ENCODE assay signal across 8 mouse cellular contexts in genomic region chr4:150098880-150099279, GRCm38 (mm10). TPM values are rescaled to one million over a fixed set of nuclear protein-coding genes. Genes with fewer than 3 reads are reported as not detected.
DNase-seq lines count a peak whose midpoint lies in the region; ATAC-seq and TF ChIP-seq lines count a peak whose summit lies in the region.

No protein-coding gene starts in this region.

- ATAC-seq in intestine, postnatal 0 days, result 0 out of 2 replicates have a peak, but pooled peaks have one; percentile 25
- ATAC-seq in intestine, embryonic 16.5 days, result no peak
- peak; percentile 35; the same call in 1 of the 2 replicates for ATAC-seq in embryonic facial prominence, embryonic 14.5 days (ENCODE audit: low read depth)

- DNase-seq in embryonic facial prominence, embryonic 14.5 days (ENCODE audit: low spot score), result peak; percentile 80
- peak; percentile 68 to 84 for DNase-seq in heart, postnatal 14 days
- DNase-seq in layer of hippocampus, postnatal 10 days (ENCODE audit: low spot score in 2 of 2), result peak; percentile 58 to 74
- peak; percentile 52 for DNase-seq in right cerebral cortex, postnatal 4 days

- H3K9me3 ChIP-seq in intestine, postnatal 0 days (ENCODE audit: control insufficient read depth), result no peaks in the 10 kb centered on the region
- no peaks in the 10 kb centered on the region for H3K9me3 ChIP-seq in intestine, embryonic 16.5 days (ENCODE audit: control insufficient read depth, low read length)
- no peaks in the 10 kb centered on the region for H3K9me3 ChIP-seq in embryonic facial prominence, embryonic 14.5 days (ENCODE audit: control insufficient read depth, low read length)
- H3K9me3 ChIP-seq in megakaryocyte, embryonic 14.5 days, result peaks cover 12% of the 10 kb centered on the region; the same call in 1 of the 2 replicates

- no peak overlapping the region for H3K4me3 ChIP-seq in intestine, postnatal 0 days (ENCODE audit: low read depth, low read length)
- H3K4me3 ChIP-seq in intestine, embryonic 16.5 days (ENCODE audit: low read length), result no peak overlapping the region
- H3K4me3 ChIP-seq in bone marrow, adult 2 months (replicated peaks; ENCODE audit: control insufficient read depth, low read depth, low read length), result no peak overlapping the region
- H3K4me3 ChIP-seq in embryonic facial prominence, embryonic 14.5 days (ENCODE audit: low read depth, low read length), result no peak overlapping the region
- H3K4me3 ChIP-seq in megakaryocyte, embryonic 14.5 days (replicated peaks), result peak overlapping the region; percentile 50

- no peak overlapping the region for H3K9ac ChIP-seq in intestine, postnatal 0 days (ENCODE audit: low read depth, low read length)
- no peak overlapping the region for H3K9ac ChIP-seq in intestine, embryonic 16.5 days (ENCODE audit: low read depth, low read length)
- no peak overlapping the region for H3K9ac ChIP-seq in embryonic facial prominence, embryonic 14.5 days (ENCODE audit: low read depth, low read length)

- TF ChIP-seq CTCF in intestine, postnatal 0 days (IDR thresholded peaks at IDR 0.05; ENCODE audit: low read depth), result peak; percentile 100
- peak; percentile 87 for TF ChIP-seq CTCF in bone marrow, adult 2 months (IDR thresholded peaks at IDR 0.05; ENCODE audit: control insufficient read depth, insufficient read depth, low read length)

- TF ChIP-seq POLR2A in bone marrow, adult 2 months (IDR thresholded peaks at IDR 0.05; ENCODE audit: borderline replicate concordance, control insufficient read depth, low read depth, low read length), result no peak

- 20% methylated on average over 10 of the region's 10 CpGs for WGBS in intestine, postnatal 0 days
- 17% methylated on average over 10 of the region's 10 CpGs for WGBS in intestine, embryonic 16.5 days
- 20% methylated on average over 10 of the region's 10 CpGs for WGBS in bone marrow, adult 2 months
- 14% methylated on average over 10 of the region's 10 CpGs for WGBS in embryonic facial prominence, embryonic 14.5 days

- no peak overlapping the region for H3K27ac ChIP-seq in intestine, postnatal 0 days (ENCODE audit: low read depth, low read length)
- H3K27ac ChIP-seq in intestine, embryonic 16.5 days (ENCODE audit: low read length), result no peak overlapping the region
- no peak overlapping the region for H3K27ac ChIP-seq in bone marrow, adult 2 months (ENCODE audit: control insufficient read depth, insufficient read depth, low read depth, low read length, poor library complexity)
- no peak overlapping the region for H3K27ac ChIP-seq in embryonic facial prominence, embryonic 14.5 days (replicated peaks; ENCODE audit: low read depth, low read length)

- peaks cover 12% of the 10 kb centered on the region for H3K4me1 ChIP-seq in intestine, postnatal 0 days (replicated peaks; ENCODE audit: control insufficient read depth, insufficient read depth, low read length)
- peaks cover 21% of the 10 kb centered on the region for H3K4me1 ChIP-seq in intestine, embryonic 16.5 days (ENCODE audit: control insufficient read depth, insufficient read depth, low read length)
- no peaks in the 10 kb centered on the region; the same call in 1 of the 2 replicates for H3K4me1 ChIP-seq in bone marrow, adult 2 months (ENCODE audit: control insufficient read depth, insufficient read depth, low read length)
- peaks cover 11% of the 10 kb centered on the region for H3K4me1 ChIP-seq in embryonic facial prominence, embryonic 14.5 days (ENCODE audit: control insufficient read depth, insufficient read depth, low read length)
- H3K4me1 ChIP-seq in megakaryocyte, embryonic 14.5 days, result peaks cover 40% of the 10 kb centered on the region

- peaks cover 35% of the 10 kb centered on the region; the same call in 1 of the 2 replicates for H3K36me3 ChIP-seq in intestine, postnatal 0 days (ENCODE audit: control insufficient read depth, insufficient read depth)
- H3K36me3 ChIP-seq in intestine, embryonic 16.5 days (ENCODE audit: control insufficient read depth, insufficient read depth, low read length), result no peaks in the 10 kb centered on the region
- H3K36me3 ChIP-seq in embryonic facial prominence, embryonic 14.5 days (ENCODE audit: control insufficient read depth, insufficient read depth, low read length), result no peaks in the 10 kb centered on the region
- H3K36me3 ChIP-seq in megakaryocyte, embryonic 14.5 days (replicated peaks; ENCODE audit: low read length), result peaks cover 33% of the 10 kb centered on the region

- H3K27me3 ChIP-seq in intestine, postnatal 0 days (replicated peaks; ENCODE audit: control insufficient read depth, insufficient read depth, low read length), result no peaks in the 10 kb centered on the region
- no peaks in the 10 kb centered on the region; the same call in 1 of the 2 replicates for H3K27me3 ChIP-seq in intestine, embryonic 16.5 days (replicated peaks; ENCODE audit: control insufficient read depth, insufficient read depth, low read length)
- no peaks in the 10 kb centered on the region for H3K27me3 ChIP-seq in embryonic facial prominence, embryonic 14.5 days (replicated peaks; ENCODE audit: control insufficient read depth, insufficient read depth, low read length)
- H3K27me3 ChIP-seq in megakaryocyte, embryonic 14.5 days (replicated peaks), result peaks cover 59% of the 10 kb centered on the region

- intact Hi-C loops in heart, postnatal 14 days (cut with DNase I), result loop anchor here (1.0 to 2.0 kb wide), 2 partner anchors 64 to 292 kb away; no protein-coding TSS in a partner anchor

- H3K4me2 ChIP-seq in intestine, postnatal 0 days (replicated peaks; ENCODE audit: low read depth), result no peak overlapping the region
- H3K4me2 ChIP-seq in intestine, embryonic 16.5 days (ENCODE audit: low read depth, low read length), result no peak overlapping the region
- no peak overlapping the region for H3K4me2 ChIP-seq in embryonic facial prominence, embryonic 14.5 days (ENCODE audit: low read depth, low read length)

RNA-seq across cellular contexts. Expression of gene Gpr157, which starts 11.7 kb away (rescaled TPM):
- 2.5 and 3.2 TPM in 2 replicates for polyA plus RNA-seq in intestine, postnatal 0 days (2015; fragmentation: Nextera tagmentation; extraction: Ambion mirVana)
- polyA plus RNA-seq in intestine, embryonic 16.5 days (2015; fragmentation: Nextera tagmentation; extraction: Ambion mirVana), result 1.6 and 1.8 TPM in 2 replicates
- 1.6 and 2.0 TPM in 2 replicates for polyA plus RNA-seq in bone marrow, adult 2 months (2011; ENCODE audit: insufficient read depth, insufficient read length, low replicate concordance, missing spikeins)
- polyA plus RNA-seq in embryonic facial prominence, embryonic 14.5 days (2014; fragmentation: Nextera tagmentation; extraction: Ambion mirVana), result 0.50 and 0.58 TPM in 2 replicates
- total RNA-seq in heart, postnatal 14 days (2021), result 10 to 100 TPM; 29.5 to 33.7 TPM
- 1 to 10 TPM; 1.0 to 1.6 TPM for total RNA-seq in layer of hippocampus, postnatal 10 days (2021)
- polyA plus RNA-seq in megakaryocyte, embryonic 14.5 days (2012; ENCODE audit: insufficient read depth, low replicate concordance), result 1.1 and 1.9 TPM in 2 replicates

RNA-seq across cellular contexts. Expression of gene Slc2a5, which starts 20.2 kb away (rescaled TPM):
- polyA plus RNA-seq in intestine, postnatal 0 days (2015; fragmentation: Nextera tagmentation; extraction: Ambion mirVana), result 23.8 and 26.9 TPM in 2 replicates
- 2.4 and 3.4 TPM in 2 replicates for polyA plus RNA-seq in intestine, embryonic 16.5 days (2015; fragmentation: Nextera tagmentation; extraction: Ambion mirVana)
- polyA plus RNA-seq in bone marrow, adult 2 months (2011; ENCODE audit: insufficient read depth, insufficient read length, low replicate concordance, missing spikeins), result 0.62 TPM in 1 of 2 replicates, not detected in the other
- 3.2 and 3.5 TPM in 2 replicates for polyA plus RNA-seq in embryonic facial prominence, embryonic 14.5 days (2014; fragmentation: Nextera tagmentation; extraction: Ambion mirVana)
- under 1 TPM in 1 of 2 experiments, not detected in 1; 0.17 TPM for total RNA-seq in heart, postnatal 14 days (2021)
- total RNA-seq in layer of hippocampus, postnatal 10 days (2021), result 1 to 10 TPM; 3.9 to 5.3 TPM
- 0.15 TPM in 1 of 2 replicates, not detected in the other for polyA plus RNA-seq in megakaryocyte, embryonic 14.5 days (2012; ENCODE audit: insufficient read depth, low replicate concordance)

RNA-seq across cellular contexts. Expression of gene Slc2a7, which starts 49.9 kb away (rescaled TPM):
- polyA plus RNA-seq in intestine, postnatal 0 days (2015; fragmentation: Nextera tagmentation; extraction: Ambion mirVana), result 7.0 and 8.2 TPM in 2 replicates
- 1.1 and 1.6 TPM in 2 replicates for polyA plus RNA-seq in intestine, embryonic 16.5 days (2015; fragmentation: Nextera tagmentation; extraction: Ambion mirVana)
- polyA plus RNA-seq in bone marrow, adult 2 months (2011; ENCODE audit: insufficient read depth, insufficient read length, low replicate concordance, missing spikeins), result not detected in 2 replicates
- polyA plus RNA-seq in embryonic facial prominence, embryonic 14.5 days (2014; fragmentation: Nextera tagmentation; extraction: Ambion mirVana), result not detected in 2 replicates
- not detected for total RNA-seq in heart, postnatal 14 days (2021)
- total RNA-seq in layer of hippocampus, postnatal 10 days (2021), result not detected
- not detected in 2 replicates for polyA plus RNA-seq in megakaryocyte, embryonic 14.5 days (2012; ENCODE audit: insufficient read depth, low replicate concordance)
